Mouse (Mus musculus) heart, adult 8-10 months (tissue): ENCODE results near the gene Kcng4. TPM values are rescaled to one million over a fixed set of nuclear protein-coding genes. Genes with fewer than 3 reads are reported as not detected.

Experiments
- DNase-seq: peaks from one replicate; pipeline ENCODE4 v3.0.0; 2022; ENCODE audit warnings: low spot score
- total RNA-seq, 4 experiments: library from RNA; stranded (reverse); gene quantifications; 2 replicates each; pipeline ENCODE4 v1.2.4; 2022

The Kcng4 gene
- total RNA-seq, 4 experiments from 2014 or later: 0.09 to 0.12 TPM; not detected in 2

- DNase-seq: no peak
Observed at GRCm38 (mm10) chr8:119641058-119641457, 5.6 kb upstream of the Kcng4 start.

GRCm38 (mm10) chr8:119639798-119640197, 4.3 kb upstream of the Kcng4 start:
- DNase-seq: no peak

GRCm38 (mm10) chr8:119638261-119638660, 2.8 kb upstream of the Kcng4 start:
- DNase-seq: no peak

- DNase-seq: no peak
Observed at GRCm38 (mm10) chr8:119637381-119637780, 1.9 kb upstream of the Kcng4 start.

GRCm38 (mm10) chr8:119636766-119637165, 1.3 kb upstream of the Kcng4 start:
- DNase-seq: no peak

- no peak for DNase-seq
Observed at GRCm38 (mm10) chr8:119635958-119636357, 478 bp upstream of the Kcng4 start.

- DNase-seq: no peak
Observed at GRCm38 (mm10) chr8:119634616-119635336, 704 bp downstream of the Kcng4 start.

- DNase-seq: no peak
Observed at GRCm38 (mm10) chr8:119632909-119633308, 2.6 kb downstream of the Kcng4 start.

GRCm38 (mm10) chr8:119632246-119632645, 3.2 kb downstream of the Kcng4 start:
- DNase-seq: no peak

GRCm38 (mm10) chr8:119630841-119631240, 4.6 kb downstream of the Kcng4 start:
- DNase-seq: no peak

- no peak for DNase-seq
Observed at GRCm38 (mm10) chr8:119627613-119628359, 7.7 kb downstream of the Kcng4 start.

GRCm38 (mm10) chr8:119627199-119627598, 8.3 kb downstream of the Kcng4 start:
- DNase-seq: no peak

GRCm38 (mm10) chr8:119625788-119626187, 9.7 kb downstream of the Kcng4 start:
- DNase-seq: no peak

- DNase-seq: no peak
Observed at GRCm38 (mm10) chr8:119624916-119625315, 10.6 kb downstream of the Kcng4 start.

- no peak for DNase-seq
Observed at GRCm38 (mm10) chr8:119623744-119624143, 11.7 kb downstream of the Kcng4 start.

GRCm38 (mm10) chr8:119623061-119623460, 12.4 kb downstream of the Kcng4 start:
- no peak for DNase-seq

GRCm38 (mm10) chr8:119622555-119622954, 12.9 kb downstream of the Kcng4 start:
- DNase-seq: no peak

GRCm38 (mm10) chr8:119620848-119621465, 14.5 kb downstream of the Kcng4 start:
- peak; percentile 32 for DNase-seq

- no peak for DNase-seq
Observed at GRCm38 (mm10) chr8:119620116-119620840, 15.2 kb downstream of the Kcng4 start.

GRCm38 (mm10) chr8:119618887-119619286, 16.6 kb downstream of the Kcng4 start:
- DNase-seq: no peak

GRCm38 (mm10) chr8:119617586-119617985, 17.9 kb downstream of the Kcng4 start:
- peak; percentile 44 for DNase-seq

GRCm38 (mm10) chr8:119616811-119617210, 18.7 kb downstream of the Kcng4 start:
- no peak for DNase-seq
